Mouse (Mus musculus): Measurements from ENCODE around the gene Fam193a. TPM values are rescaled to one million over a fixed set of nuclear protein-coding genes. Genes with fewer than 3 reads are reported as not detected.

Fam193a gene
- total RNA-seq, 1 experiment from 2014 or later = 40.7 TPM

GRCm38 (mm10) chr5:34438052-34438451 lies 68.3 kb downstream of the Fam193a start:
- ATAC-seq (replicated peaks; ENCODE audit: insufficient number of reproducible peaks, low FRiP score, low TSS enrichment, poor library complexity, severe bottlenecking) = no peak

GRCm38 (mm10) chr5:34438659-34439058 lies 68.9 kb downstream of the Fam193a start:
- no peak for ATAC-seq (replicated peaks; ENCODE audit: insufficient number of reproducible peaks, low FRiP score, low TSS enrichment, poor library complexity, severe bottlenecking)

- ATAC-seq (replicated peaks; ENCODE audit: insufficient number of reproducible peaks, low FRiP score, low TSS enrichment, poor library complexity, severe bottlenecking) = no peak
Observed at GRCm38 (mm10) chr5:34439768-34440167, 70.0 kb downstream of the Fam193a start.

DNA sequence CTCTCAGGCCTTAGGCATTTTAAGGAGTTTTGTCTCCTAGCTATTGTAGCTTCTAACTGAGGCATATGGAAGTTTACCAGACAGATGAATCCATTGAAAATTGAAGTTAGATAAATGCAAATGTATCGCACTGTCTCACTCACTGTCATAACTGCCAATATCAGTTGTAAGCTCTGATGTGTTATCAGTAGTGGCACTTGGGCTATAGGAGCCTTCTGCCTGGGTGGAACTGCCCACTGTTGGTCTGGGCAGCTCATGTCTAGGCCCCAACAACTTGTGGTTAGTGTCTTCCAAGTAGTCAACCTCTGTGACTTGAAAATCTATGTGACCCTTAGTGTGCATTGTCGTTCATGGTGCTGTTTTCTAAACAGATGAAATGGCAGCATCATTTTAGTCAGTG lies 72.1 kb downstream of the Fam193a start:
- ATAC-seq (replicated peaks; ENCODE audit: insufficient number of reproducible peaks, low FRiP score, low TSS enrichment, poor library complexity, severe bottlenecking) = no peak

DNA sequence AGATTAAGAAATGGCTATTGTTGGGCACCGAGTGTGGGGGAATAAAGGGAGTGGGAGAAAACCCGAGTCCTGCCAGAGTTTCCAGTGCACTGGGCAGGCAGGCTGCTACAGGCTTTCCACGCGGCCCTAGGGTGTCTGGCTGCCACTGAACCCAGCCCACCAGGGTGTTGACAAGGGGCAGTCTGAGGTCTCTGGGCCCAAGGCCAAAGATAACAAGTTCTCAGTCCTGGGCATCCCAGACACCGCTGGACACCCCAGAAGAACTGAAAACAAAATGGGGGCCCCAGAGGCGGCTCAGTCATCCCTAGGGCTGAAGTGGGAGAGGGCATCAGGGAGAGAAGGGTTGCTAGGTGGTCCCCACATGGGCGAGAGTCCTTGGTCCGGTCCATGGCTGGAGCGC lies 76.5 kb downstream of the Fam193a start:
- ATAC-seq (replicated peaks; ENCODE audit: insufficient number of reproducible peaks, low FRiP score, low TSS enrichment, poor library complexity, severe bottlenecking) = no peak

DNA sequence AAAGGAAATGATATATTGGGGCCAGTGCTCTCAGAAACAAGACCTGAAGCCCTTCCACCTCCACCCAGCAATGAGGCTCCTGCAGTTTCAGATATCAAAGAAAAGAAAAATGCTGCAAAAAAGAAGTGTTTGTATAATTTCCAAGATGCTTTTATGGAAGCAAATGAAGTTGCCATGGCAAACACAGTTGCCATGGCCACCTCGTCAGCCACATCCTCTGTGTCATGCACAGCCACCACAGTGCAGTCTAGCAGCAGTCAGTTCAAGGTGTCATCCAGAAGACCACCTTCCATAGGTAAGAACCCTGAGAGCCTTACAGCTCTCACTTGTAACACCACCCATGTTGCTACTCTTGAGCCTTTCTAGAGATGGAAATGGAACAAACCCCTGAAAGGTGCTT lies 89.3 kb downstream of the Fam193a start:
- no peak for ATAC-seq (replicated peaks; ENCODE audit: insufficient number of reproducible peaks, low FRiP score, low TSS enrichment, poor library complexity, severe bottlenecking)

DNA sequence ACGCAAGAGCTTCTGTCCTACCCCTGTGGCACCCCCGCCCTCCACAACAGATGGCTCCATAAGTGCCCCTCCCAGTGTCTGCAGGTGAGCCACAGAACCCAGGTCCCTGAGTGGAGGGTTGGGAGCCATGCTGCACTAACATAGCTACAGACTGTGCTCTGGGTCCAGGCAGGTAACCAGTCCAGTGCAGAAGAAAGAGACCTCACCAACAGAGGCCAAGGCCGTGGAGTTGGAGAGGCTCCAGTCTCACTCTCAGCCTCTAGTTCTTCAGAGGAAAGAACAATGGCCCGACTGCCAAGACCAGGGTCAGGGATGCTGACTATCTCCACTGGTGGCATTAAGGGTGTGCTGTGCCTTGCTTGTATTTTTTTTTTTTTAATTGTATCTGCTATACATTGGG lies 91.6 kb downstream of the Fam193a start:
- ATAC-seq (replicated peaks; ENCODE audit: insufficient number of reproducible peaks, low FRiP score, low TSS enrichment, poor library complexity, severe bottlenecking) = no peak

GRCm38 (mm10) chr5:34461841-34462240 lies 92.1 kb downstream of the Fam193a start:
- ATAC-seq (replicated peaks; ENCODE audit: insufficient number of reproducible peaks, low FRiP score, low TSS enrichment, poor library complexity, severe bottlenecking) = no peak

DNA sequence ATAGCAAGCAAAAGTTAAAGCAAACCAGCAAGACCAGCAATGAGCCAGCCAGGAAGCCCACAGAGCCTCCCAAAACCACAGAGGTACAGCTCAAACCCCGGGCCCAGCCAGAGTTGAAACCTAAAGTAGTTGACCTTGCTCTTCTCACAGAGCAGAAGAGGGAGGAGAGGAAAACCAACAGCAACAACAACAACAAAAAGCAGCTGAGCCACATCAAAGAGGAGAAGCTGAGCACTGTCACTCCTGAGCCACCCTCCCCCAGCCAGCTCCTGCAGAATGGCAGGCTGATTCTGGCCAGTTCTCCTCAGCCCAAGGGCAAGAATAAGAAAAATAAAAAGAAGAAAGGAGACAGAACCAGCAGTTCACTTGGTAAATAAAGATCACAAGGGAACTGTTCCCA lies 96.3 kb downstream of the Fam193a start:
- no peak for ATAC-seq (replicated peaks; ENCODE audit: insufficient number of reproducible peaks, low FRiP score, low TSS enrichment, poor library complexity, severe bottlenecking)

DNA sequence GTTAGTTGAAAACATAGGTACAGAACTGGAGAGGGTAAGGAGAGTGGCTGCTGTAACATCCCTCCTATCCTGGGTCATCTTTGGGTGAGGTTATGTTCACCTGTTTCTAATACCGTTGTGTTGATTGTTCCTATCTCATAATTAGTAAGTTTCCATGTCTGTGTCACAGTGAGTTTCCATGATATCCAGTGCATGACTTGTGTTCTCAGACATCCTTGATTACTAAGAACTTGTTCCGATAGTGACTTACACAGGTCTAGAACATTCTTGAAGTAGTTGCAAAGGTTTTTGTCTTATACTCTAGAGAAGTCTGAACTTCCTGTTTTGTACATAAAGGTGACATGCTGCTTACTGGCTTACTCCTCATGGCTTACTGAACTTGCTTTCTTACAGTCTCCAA lies 96.9 kb downstream of the Fam193a start:
- no peak for ATAC-seq (replicated peaks; ENCODE audit: insufficient number of reproducible peaks, low FRiP score, low TSS enrichment, poor library complexity, severe bottlenecking)

GRCm38 (mm10) chr5:34468039-34468775 lies 98.5 kb downstream of the Fam193a start:
- ATAC-seq (replicated peaks; ENCODE audit: insufficient number of reproducible peaks, low FRiP score, low TSS enrichment, poor library complexity, severe bottlenecking) = no peak

DNA sequence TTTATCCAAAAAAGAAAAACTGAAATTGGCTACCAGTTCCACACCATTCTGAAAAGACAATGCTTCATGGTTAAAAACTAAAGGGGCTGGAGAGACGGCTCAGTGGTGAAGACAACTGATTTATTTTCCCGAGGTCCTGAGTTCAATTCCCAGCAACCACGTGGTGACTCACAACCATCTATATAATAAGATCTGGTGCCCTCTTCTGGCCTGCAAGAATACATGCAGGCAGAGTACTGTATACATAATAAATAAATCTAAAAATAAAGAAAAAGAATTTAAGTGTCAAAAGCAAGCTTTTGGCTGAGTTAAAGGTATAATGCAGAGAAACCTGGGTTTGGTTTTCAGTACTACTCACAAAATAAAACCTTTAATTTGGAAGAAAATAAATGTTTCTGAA lies 111.2 kb downstream of the Fam193a start:
- no peak for ATAC-seq (replicated peaks; ENCODE audit: insufficient number of reproducible peaks, low FRiP score, low TSS enrichment, poor library complexity, severe bottlenecking)

- no peak for ATAC-seq (replicated peaks; ENCODE audit: insufficient number of reproducible peaks, low FRiP score, low TSS enrichment, poor library complexity, severe bottlenecking)
Observed at GRCm38 (mm10) chr5:34485731-34486130, 116.0 kb downstream of the Fam193a start.

- no peak for ATAC-seq (replicated peaks; ENCODE audit: insufficient number of reproducible peaks, low FRiP score, low TSS enrichment, poor library complexity, severe bottlenecking)
Observed at GRCm38 (mm10) chr5:34487320-34488090, 117.8 kb downstream of the Fam193a start.

- no peak for ATAC-seq (replicated peaks; ENCODE audit: insufficient number of reproducible peaks, low FRiP score, low TSS enrichment, poor library complexity, severe bottlenecking)
Observed at GRCm38 (mm10) chr5:34488741-34489417, 119.1 kb downstream of the Fam193a start.

GRCm38 (mm10) chr5:34489418-34489787 lies 119.7 kb downstream of the Fam193a start:
- ATAC-seq (replicated peaks; ENCODE audit: insufficient number of reproducible peaks, low FRiP score, low TSS enrichment, poor library complexity, severe bottlenecking) = no peak

GRCm38 (mm10) chr5:34496745-34497144 lies 127.0 kb downstream of the Fam193a start:
- no peak for ATAC-seq (replicated peaks; ENCODE audit: insufficient number of reproducible peaks, low FRiP score, low TSS enrichment, poor library complexity, severe bottlenecking)

DNA sequence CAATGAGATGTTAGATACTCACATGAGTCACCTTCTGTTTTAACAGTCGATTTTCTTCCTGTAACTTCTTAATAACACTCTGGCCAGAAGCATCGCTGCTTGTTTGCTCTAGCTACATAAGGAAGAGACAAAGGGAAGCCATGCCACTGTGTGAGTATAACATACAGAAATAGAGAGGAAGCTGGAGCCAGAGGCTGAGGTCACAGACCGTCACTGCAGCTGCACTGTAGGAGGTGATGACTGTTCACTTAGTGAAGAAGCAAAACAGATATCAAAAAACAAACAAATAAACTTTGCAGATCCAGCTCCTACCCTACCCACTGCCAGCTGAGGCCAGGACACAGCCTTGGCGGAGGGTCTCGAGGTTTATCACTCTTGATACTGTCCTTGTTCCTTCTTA lies 131.2 kb downstream of the Fam193a start:
- ATAC-seq (replicated peaks; ENCODE audit: insufficient number of reproducible peaks, low FRiP score, low TSS enrichment, poor library complexity, severe bottlenecking) = no peak

DNA sequence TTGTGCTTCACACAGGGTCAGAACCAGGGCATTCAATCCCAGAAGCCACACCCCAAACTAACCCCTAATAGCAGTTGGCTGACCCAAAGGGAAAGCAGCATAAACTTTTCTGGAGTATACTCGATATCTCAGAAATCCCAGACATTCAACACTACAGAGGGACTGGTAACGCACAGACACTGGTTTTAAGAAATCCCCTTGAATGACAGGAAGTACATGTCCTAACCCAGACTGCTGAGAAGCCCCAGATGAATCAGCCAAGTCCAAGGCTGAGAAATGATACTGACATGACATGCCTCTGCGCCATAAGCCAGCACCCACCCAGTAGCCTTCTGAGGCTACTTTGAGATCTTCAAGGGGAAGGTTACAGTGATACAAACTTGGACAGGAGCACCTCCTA lies 131.9 kb downstream of the Fam193a start:
- ATAC-seq (replicated peaks; ENCODE audit: insufficient number of reproducible peaks, low FRiP score, low TSS enrichment, poor library complexity, severe bottlenecking) = no peak

DNA sequence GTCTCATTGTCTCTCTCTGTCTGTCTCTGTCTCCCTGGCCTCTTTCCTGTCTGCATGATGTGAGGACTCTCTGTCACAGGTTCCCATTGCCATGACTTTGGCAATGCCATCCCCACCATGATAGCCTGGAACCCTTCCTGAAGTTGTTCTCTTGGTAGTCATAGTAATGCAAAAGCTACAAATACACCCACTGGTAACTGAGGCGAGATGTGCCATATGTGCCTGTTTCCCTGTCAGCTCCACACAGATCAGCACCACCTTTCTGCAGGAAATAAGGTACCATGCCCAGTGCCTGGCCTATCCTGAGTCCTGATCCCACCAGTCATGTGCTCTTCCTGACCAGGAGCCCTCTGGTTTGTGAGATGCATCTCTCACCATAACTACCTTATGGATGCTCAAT lies 132.7 kb downstream of the Fam193a start:
- no peak for ATAC-seq (replicated peaks; ENCODE audit: insufficient number of reproducible peaks, low FRiP score, low TSS enrichment, poor library complexity, severe bottlenecking)

Measured in monocyte, adult 5-6 weeks (primary cell).